In the genomic region with DNA sequence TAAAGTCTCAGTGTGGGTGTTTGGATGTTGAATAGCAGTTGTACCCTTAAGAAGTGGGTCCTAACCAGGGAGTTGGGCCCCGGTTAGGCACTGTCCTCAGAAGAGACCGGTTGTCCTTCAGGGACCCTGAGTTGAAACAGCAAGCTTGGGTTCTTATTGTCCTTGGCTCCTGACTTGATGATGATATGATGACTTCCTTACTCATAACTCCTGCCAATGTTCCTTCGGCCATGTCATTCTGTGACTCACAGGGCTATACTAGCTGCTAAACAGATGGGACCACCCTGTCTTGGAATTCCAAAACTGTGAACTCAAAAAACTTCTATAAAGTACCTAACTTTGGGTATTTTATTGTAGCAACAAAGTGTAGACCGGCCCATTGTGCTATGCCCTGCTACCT, we compare ENCODE assay signal across 21 mouse cellular contexts. TPM values are rescaled to one million over a fixed set of nuclear protein-coding genes. Genes with fewer than 3 reads are reported as not detected.
A peak's percentile ranks its signal among the peaks of the same experiment; 100 is the strongest.
DNase-seq lines count a peak whose midpoint lies in the region; ATAC-seq lines count a peak whose summit lies in the region.
"Had no signal": no experiment of that assay in that cellular context is flagged by ENCODE, and none has a peak within 500 bp of the region (broad histone marks: within the 10 kb centered on the region; RNA-seq: fewer than 3 reads in every experiment).

No protein-coding gene starts in this region.

- no peaks in the 10 kb centered on the region for H3K9me3 ChIP-seq in megakaryocyte, embryonic 14.5 days
- H3K9me3 ChIP-seq: embryonic facial prominence, embryonic 12.5 days; forebrain, embryonic 12.5 days; heart, embryonic 10.5 days; hindbrain, embryonic 12.5 days had no signal

- no peaks in the 10 kb centered on the region for H3K27me3 ChIP-seq in megakaryocyte, embryonic 14.5 days (replicated peaks)

- peak overlapping the region; percentile 86 for H3K4me3 ChIP-seq in megakaryocyte, embryonic 14.5 days (replicated peaks)
- H3K4me3 ChIP-seq: embryonic facial prominence, embryonic 12.5 days; forebrain, embryonic 12.5 days; heart, embryonic 10.5 days; hindbrain, embryonic 12.5 days had no signal

- peak; percentile 38 for DNase-seq in gastrocnemius, adult 18-20 months (ENCODE audit: low spot score)
- no peak for DNase-seq in gastrocnemius, postnatal 4 days (ENCODE audit: low spot score in 2 of 2)
- DNase-seq in heart, adult 9 months (ENCODE audit: low spot score in 2 of 2), result peak; percentile 50 to 71
- DNase-seq in heart, postnatal 4 days, result no peak
- DNase-seq in skeletal muscle tissue, adult 2 months (ENCODE audit: low read depth, low spot score), result peak; percentile 71
- DNase-seq in thymus, postnatal 14 days, result no peak
- DNase-seq: adrenal gland, adult 8-10 months; cerebellum, adult 11 months; cerebellum, adult 9-10 months; cerebellum, postnatal 25 days; gastrocnemius, postnatal 36 days; heart, postnatal 36 days; kidney, adult 11 months had no signal

- peaks cover 77% of the 10 kb centered on the region for H3K4me1 ChIP-seq in megakaryocyte, embryonic 14.5 days
- H3K4me1 ChIP-seq: embryonic facial prominence, embryonic 12.5 days had no signal

- H3K36me3 ChIP-seq in megakaryocyte, embryonic 14.5 days (replicated peaks; ENCODE audit: low read length), result peaks cover 68% of the 10 kb centered on the region
- H3K36me3 ChIP-seq: embryonic facial prominence, embryonic 12.5 days; forebrain, embryonic 12.5 days; heart, embryonic 10.5 days; hindbrain, embryonic 12.5 days had no signal

- no peak for ATAC-seq in megakaryocyte, adult 5-6 weeks (ENCODE audit: poor library complexity, severe bottlenecking)
- ATAC-seq: forebrain, embryonic 16.5 days; hindbrain, embryonic 16.5 days had no signal

RNA-seq across cellular contexts. Expression of gene Syk, which starts 4.8 kb away (rescaled TPM):
- total RNA-seq in gastrocnemius, adult 18-20 months (2021), result 1 to 10 TPM; 1.5 to 2.6 TPM
- 1 to 10 TPM; 5.6 to 5.9 TPM for total RNA-seq in gastrocnemius, postnatal 4 days (2021)
- 10 to 100 TPM; 24.1 to 26.5 TPM for total RNA-seq in heart, postnatal 4 days (2021)
- 33.3 and 55.7 TPM in 2 replicates for polyA plus RNA-seq in megakaryocyte, embryonic 14.5 days (2012; ENCODE audit: insufficient read depth, low replicate concordance)
- 87.8 and 90.2 TPM in 2 replicates for total RNA-seq in megakaryocyte, adult 5-6 weeks (2015)
- 157 and 178 TPM in 2 replicates for total RNA-seq in megakaryocyte, adult 5-6 weeks (2017)

RNA-seq across cellular contexts. Expression of gene Diras2, which starts 56.7 kb away (rescaled TPM):
- under 1 TPM; 0.07 to 0.14 TPM for total RNA-seq in gastrocnemius, adult 18-20 months (2021)
- under 1 TPM; 0.15 to 0.16 TPM for total RNA-seq in gastrocnemius, postnatal 4 days (2021)
- 1 to 10 TPM; 2.6 to 2.7 TPM for total RNA-seq in heart, postnatal 4 days (2021)
- 1.3 TPM in 1 of 2 replicates, not detected in the other for polyA plus RNA-seq in megakaryocyte, embryonic 14.5 days (2012; ENCODE audit: insufficient read depth, low replicate concordance)
- total RNA-seq in megakaryocyte, adult 5-6 weeks (2015), result 0.30 and 0.54 TPM in 2 replicates
- 0.04 TPM in 1 of 2 replicates, not detected in the other for total RNA-seq in megakaryocyte, adult 5-6 weeks (2017)

Comparison
In these comparisons a context has a peak if more than half of its experiments do, and no peak if none do; other contexts are left out.
1. DNase-seq: peak in gastrocnemius, adult 18-20 months (single experiment), heart, adult 9 months (2 of 2) and skeletal muscle tissue, adult 2 months (single experiment); none in gastrocnemius, postnatal 4 days (0 of 2), heart, postnatal 4 days (single experiment) and thymus, postnatal 14 days (single experiment).